Mouse (Mus musculus) heart, postnatal 0 days (tissue): ENCODE data around the gene Cbfa2t3. TPM values are rescaled to one million over a fixed set of nuclear protein-coding genes. Genes with fewer than 3 reads are reported as not detected.

Source experiments
- ATAC-seq: fragments of 200-750 bp; cut with Nextera tagmentation; 2 replicates; pipeline ENCODE4 v1.8.0; 2017; ENCODE audit warnings: low read depth, moderate number of reproducible peaks, moderate library complexity; ENCODE audit not compliant: insufficient read depth
- DNase-seq: peaks from one replicate; pipeline ENCODE4 v3.0.0-alpha.2; 2016; ENCODE audit warnings: low spot score
- H3K27ac ChIP-seq: fragments of 300-500 bp; sonication (generic); 2 replicates; pipeline ENCODE4 v1.5.1; 2014; ENCODE audit warnings: low read depth, mild to moderate bottlenecking
- H3K27me3 ChIP-seq: fragments of 300-500 bp; sonication (generic); 2 replicates; pipeline ENCODE4 v1.6.1; 2014; ENCODE audit warnings: low read length, mixed read lengths; ENCODE audit not compliant: control insufficient read depth, insufficient read depth
- H3K36me3 ChIP-seq: fragments of 300-500 bp; sonication (generic); replicated peaks from 2 replicates; pipeline ENCODE4 v1.6.1; 2014; ENCODE audit warnings: low read length, mixed read lengths; ENCODE audit not compliant: control insufficient read depth, insufficient read depth
- H3K4me1 ChIP-seq: fragments of 300-500 bp; sonication (generic); 2 replicates; pipeline ENCODE4 v1.6.1; 2014; ENCODE audit warnings: antibody characterized with exemption; ENCODE audit not compliant: control insufficient read depth, insufficient read depth
- H3K4me2 ChIP-seq: fragments of 300-500 bp; sonication (generic); 2 replicates; pipeline ENCODE4 v1.6.1; 2014; ENCODE audit warnings: low read depth, mild to moderate bottlenecking, low read length, moderate library complexity
- H3K4me3 ChIP-seq: fragments of 300-500 bp; sonication (generic); 2 replicates; pipeline ENCODE4 v1.5.1; 2014; ENCODE audit warnings: low read depth, low read length
- H3K9ac ChIP-seq: fragments of 300-500 bp; sonication (generic); replicated peaks from 2 replicates; pipeline ENCODE4 v1.6.1; 2014; ENCODE audit warnings: low read depth, low read length, mixed read lengths
- H3K9me3 ChIP-seq: fragments of 300-500 bp; sonication (generic); replicated peaks from 2 replicates; pipeline ENCODE4 v1.6.1; 2016; ENCODE audit warnings: low read length; ENCODE audit not compliant: control insufficient read depth
- CTCF ChIP-seq: IDR thresholded peaks from 2 replicates; pipeline ENCODE4 v1.5.1; 2016; ENCODE audit warnings: antibody characterized with exemption, control low read depth, low read depth
- EP300 ChIP-seq: IDR thresholded peaks from 2 replicates; pipeline ENCODE4 v1.6.1; 2016; ENCODE audit warnings: antibody characterized with exemption, low read depth
- WGBS: fragments of 180-500 bp; shearing (Covaris S2); extraction: QIAGEN DNeasy Blood & Tissue Kit; methylation state at CpG from one replicate; pipeline ENCODE4 v1.1.7; 2014; 5-methylcytosine and 5-hydroxymethylcytosine counted together
- polyA plus RNA-seq: library from polyadenylated mRNA; unstranded; fragments of >200 nt; fragmentation: Nextera tagmentation; extraction: Ambion mirVana; gene quantifications from 2 replicates; pipeline ENCODE4 v1.2.1, GENCODE M21; 2015
- total RNA-seq: library from RNA; depleted of rRNA; stranded (reverse); fragments of >200 nt; gene quantifications from 2 replicates; pipeline ENCODE4 v1.2.3, GENCODE M21; 2014; ENCODE audit warnings: low replicate concordance

Gene Cbfa2t3
- total and polyA plus RNA-seq, 2 experiments from 2014 or later = 1.1 to 4.3 TPM

DNA sequence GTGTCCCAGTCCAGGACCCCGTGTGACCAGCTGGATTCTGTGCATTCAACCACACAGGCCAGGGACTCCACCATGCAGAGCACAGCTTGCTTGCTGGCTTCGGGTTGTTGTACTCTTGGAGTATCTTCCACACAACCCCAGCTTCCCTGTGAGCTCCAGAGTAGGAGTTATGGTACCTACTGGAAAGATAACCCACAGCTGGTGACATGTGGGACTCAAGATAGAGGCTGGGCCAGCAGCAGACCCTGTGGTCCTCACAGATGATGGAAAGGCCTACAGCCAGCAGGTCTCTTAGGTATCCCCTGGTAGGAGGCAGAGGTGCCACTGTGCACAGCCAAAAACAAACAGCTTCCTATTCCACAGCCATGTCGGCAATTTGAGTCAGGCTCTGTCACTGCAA, 12.6 kb upstream of the Cbfa2t3 start:
- H3K9ac ChIP-seq = no peak overlapping the region
- no peaks in the 10 kb centered on the region for H3K36me3 ChIP-seq
- no peak overlapping the region for H3K4me3 ChIP-seq
- no peak for DNase-seq
- TF ChIP-seq CTCF (no peak), EP300 (no peak)
- no peaks in the 10 kb centered on the region for H3K4me1 ChIP-seq
- peak overlapping the region; percentile 44 for H3K27ac ChIP-seq
- H3K27me3 ChIP-seq = no peaks in the 10 kb centered on the region; the same call in 1 of the 2 replicates
- no peak overlapping the region for H3K4me2 ChIP-seq
- 64% methylated on average over 3 of the region's 3 CpGs for WGBS
- no peaks in the 10 kb centered on the region for H3K9me3 ChIP-seq
- ATAC-seq = no peak

GRCm38 (mm10) chr8:122709340-122710111, 10.6 kb upstream of the Cbfa2t3 start:
- ATAC-seq = no peak
- TF ChIP-seq EP300 (no peak), CTCF (no peak)

DNA sequence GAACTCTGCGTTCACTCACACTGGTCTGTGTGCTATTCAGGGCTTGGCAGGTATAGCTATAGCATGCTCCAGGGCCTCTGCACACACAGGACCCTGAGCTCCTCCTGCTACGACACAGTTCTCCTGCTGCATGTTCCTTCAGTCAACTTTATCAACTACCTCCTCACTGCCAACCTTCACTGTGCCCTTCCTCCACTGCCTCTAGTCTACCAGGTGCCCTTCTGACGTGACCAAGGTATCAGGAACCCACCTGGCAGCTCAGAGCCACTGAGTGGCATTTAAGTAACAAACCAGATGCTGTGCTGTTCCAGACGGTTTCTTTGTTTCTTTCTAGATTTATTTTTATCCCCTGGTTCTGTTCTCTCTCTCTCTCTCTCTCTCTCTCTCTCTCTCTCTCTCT, 8.3 kb upstream of the Cbfa2t3 start:
- Histone ChIP-seq H3K27me3 (no peaks in the 10 kb centered on the region; the same call in 1 of the 2 replicates), H3K9me3 (no peaks in the 10 kb centered on the region), H3K27ac (no peak overlapping the region), H3K36me3 (no peaks in the 10 kb centered on the region), H3K4me2 (no peak overlapping the region), H3K9ac (no peak overlapping the region), H3K4me1 (no peaks in the 10 kb centered on the region), H3K4me3 (no peak overlapping the region)
- TF ChIP-seq CTCF (no peak), EP300 (no peak)
- DNase-seq = no peak
- ATAC-seq = no peak
- WGBS = 38% methylated on average over 4 of the region's 4 CpGs

More at GRCm38 (mm10) chr8:122709340-122710111, 10.6 kb upstream of the Cbfa2t3 start:
- H3K36me3 ChIP-seq = no peaks in the 10 kb centered on the region
- H3K4me3 ChIP-seq = no peak overlapping the region
- no peak overlapping the region for H3K9ac ChIP-seq
- no peaks in the 10 kb centered on the region for H3K9me3 ChIP-seq
- H3K27ac ChIP-seq = no peak overlapping the region
- no peak for DNase-seq
- no peaks in the 10 kb centered on the region for H3K4me1 ChIP-seq
- 48% methylated on average over 26 of the region's 26 CpGs for WGBS
- H3K27me3 ChIP-seq = no peaks in the 10 kb centered on the region; the same call in 1 of the 2 replicates
- no peak overlapping the region for H3K4me2 ChIP-seq

- no peak for TF ChIP-seq CTCF
- TF ChIP-seq EP300 = no peak
- Histone ChIP-seq H3K27me3 (no peaks in the 10 kb centered on the region), H3K4me1 (no peaks in the 10 kb centered on the region), H3K4me2 (no peak overlapping the region), H3K9me3 (no peaks in the 10 kb centered on the region), H3K36me3 (no peaks in the 10 kb centered on the region), H3K4me3 (no peak overlapping the region), H3K27ac (peak overlapping the region; percentile 41), H3K9ac (no peak overlapping the region)
- 43% methylated on average over 12 of the region's 12 CpGs for WGBS
- ATAC-seq (peak; percentile 45; the same call in 1 of the 2 replicates), DNase-seq (no peak)
Measured at GRCm38 (mm10) chr8:122705901-122706561, 7.1 kb upstream of the Cbfa2t3 start.

DNA sequence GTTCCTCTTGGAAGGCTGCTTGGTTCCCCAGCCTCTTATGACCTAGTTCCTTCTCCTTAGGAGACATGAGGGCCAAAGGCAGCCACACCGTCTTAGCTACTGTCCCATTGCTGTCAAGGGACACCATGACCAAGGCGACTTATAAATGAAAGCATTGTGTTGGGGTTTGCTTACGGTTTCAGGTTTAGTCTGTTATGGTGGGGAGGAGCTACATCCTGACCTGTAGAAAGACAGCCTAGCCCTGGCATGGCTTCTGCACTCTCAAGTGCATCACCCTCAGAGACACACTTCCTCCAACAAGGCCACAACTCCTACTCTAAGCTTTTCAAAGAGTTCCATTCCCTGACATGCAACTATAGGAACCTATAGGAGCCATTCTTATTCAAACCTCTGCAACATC, 5.7 kb upstream of the Cbfa2t3 start:
- Histone ChIP-seq H3K4me1 (no peaks in the 10 kb centered on the region), H3K4me2 (no peak overlapping the region), H3K4me3 (no peak overlapping the region), H3K27me3 (no peaks in the 10 kb centered on the region), H3K9ac (no peak overlapping the region), H3K9me3 (no peaks in the 10 kb centered on the region), H3K27ac (no peak overlapping the region), H3K36me3 (no peaks in the 10 kb centered on the region)
- TF ChIP-seq CTCF = no peak
- TF ChIP-seq EP300 = no peak
- ATAC-seq (no peak), DNase-seq (no peak)
- WGBS = 86% methylated on average over 3 of the region's 3 CpGs
